10 mouse cellular contexts compared by ENCODE assay signal in genomic region chrX:142685676-142686075, GRCm38 (mm10). TPM values are rescaled to one million over a fixed set of nuclear protein-coding genes. Genes with fewer than 3 reads are reported as not detected.
DNase-seq lines count a peak whose midpoint lies in the region; ATAC-seq and TF ChIP-seq lines count a peak whose summit lies in the region.
"Had no signal": no experiment of that assay in that cellular context is flagged by ENCODE, and none has a peak within 500 bp of the region (broad histone marks: within the 10 kb centered on the region; RNA-seq: fewer than 3 reads in every experiment).

No protein-coding gene starts in this region.

- H3K27ac ChIP-seq in hindbrain, postnatal 0 days: no peak overlapping the region
- H3K27ac ChIP-seq in hindbrain, embryonic 11.5 days (ENCODE audit: low read depth, low read length): no peak overlapping the region
- no peak overlapping the region for H3K27ac ChIP-seq in midbrain, embryonic 14.5 days (replicated peaks; ENCODE audit: low read depth, low read length)
- no peak overlapping the region for H3K27ac ChIP-seq in midbrain, embryonic 10.5 days (replicated peaks)
- no peak overlapping the region; the same call in 1 of the 2 replicates for H3K27ac ChIP-seq in stomach, embryonic 16.5 days (ENCODE audit: low read length)

- WGBS in hindbrain, postnatal 0 days: 47% methylated on average over 6 of the region's 6 CpGs
- 69% methylated on average over 6 of the region's 6 CpGs for WGBS in hindbrain, embryonic 11.5 days
- WGBS in midbrain, embryonic 14.5 days: 66% methylated on average over 6 of the region's 6 CpGs
- 82% methylated on average over 6 of the region's 6 CpGs for WGBS in midbrain, embryonic 10.5 days
- WGBS in stomach, embryonic 16.5 days: 35% methylated on average over 6 of the region's 6 CpGs

- H3K9ac ChIP-seq in hindbrain, postnatal 0 days (replicated peaks; ENCODE audit: low read length): no peak overlapping the region
- H3K9ac ChIP-seq in hindbrain, embryonic 11.5 days (ENCODE audit: low read depth, low read length): no peak overlapping the region
- no peak overlapping the region for H3K9ac ChIP-seq in midbrain, embryonic 14.5 days (replicated peaks; ENCODE audit: low read length)
- no peak overlapping the region for H3K9ac ChIP-seq in stomach, embryonic 16.5 days (ENCODE audit: low read length)

- H3K4me2 ChIP-seq in hindbrain, postnatal 0 days (ENCODE audit: low read depth, low read length): peak overlapping the region; percentile 18; the same call in 1 of the 2 replicates
- no peak overlapping the region for H3K4me2 ChIP-seq in hindbrain, embryonic 11.5 days (replicated peaks; ENCODE audit: low read depth, low read length)
- H3K4me2 ChIP-seq in midbrain, embryonic 14.5 days (ENCODE audit: low read length): no peak overlapping the region
- peak overlapping the region; percentile 81 for H3K4me2 ChIP-seq in stomach, embryonic 16.5 days (ENCODE audit: low read depth, low read length)

- DNase-seq in cerebellum, postnatal 10 days: peak; percentile 33 to 51
- DNase-seq in cerebellum, adult 18-20 months: no peak
- DNase-seq in hindbrain, postnatal 0 days (ENCODE audit: low spot score): peak; percentile 29
- DNase-seq in hindbrain, embryonic 11.5 days (ENCODE audit: low spot score): no peak
- peak; percentile 19 for DNase-seq in midbrain, embryonic 14.5 days
- DNase-seq in midbrain, embryonic 10.5 days (ENCODE audit: low spot score): no peak
- no peak for DNase-seq in layer of hippocampus, adult 8-10 months (ENCODE audit: low spot score in 2 of 2)
- DNase-seq: cerebellum, postnatal 36 days; retina, postnatal 1 day had no signal

- no peak for ATAC-seq in hindbrain, postnatal 0 days
- no peak for ATAC-seq in hindbrain, embryonic 11.5 days (ENCODE audit: low FRiP score)
- ATAC-seq in midbrain, embryonic 14.5 days (ENCODE audit: low FRiP score, low TSS enrichment): no peak
- ATAC-seq in stomach, embryonic 16.5 days (ENCODE audit: insufficient read depth, low FRiP score): no peak

- H3K4me1 ChIP-seq in hindbrain, postnatal 0 days (ENCODE audit: insufficient read depth, low read length): 0 out of 2 replicates have a peak, but pooled peaks cover 2% of the 10 kb centered on the region
- H3K4me1 ChIP-seq in hindbrain, embryonic 11.5 days (replicated peaks; ENCODE audit: control insufficient read depth, insufficient read depth, low read length): 0 out of 2 replicates have a peak, but pooled peaks cover 3% of the 10 kb centered on the region
- no peaks in the 10 kb centered on the region; the same call in 1 of the 2 replicates for H3K4me1 ChIP-seq in midbrain, embryonic 14.5 days (ENCODE audit: control insufficient read depth, insufficient read depth, low read length)
- H3K4me1 ChIP-seq in midbrain, embryonic 10.5 days: peaks cover 56% of the 10 kb centered on the region
- H3K4me1 ChIP-seq in stomach, embryonic 16.5 days (ENCODE audit: control insufficient read depth, insufficient read depth, low read length): peaks cover 26% of the 10 kb centered on the region

- H3K27me3 ChIP-seq in hindbrain, postnatal 0 days (ENCODE audit: insufficient read depth, low read length): no peaks in the 10 kb centered on the region
- peaks cover 4% of the 10 kb centered on the region; the same call in 1 of the 2 replicates for H3K27me3 ChIP-seq in hindbrain, embryonic 11.5 days (ENCODE audit: control insufficient read depth, insufficient read depth, low read length)
- no peaks in the 10 kb centered on the region for H3K27me3 ChIP-seq in midbrain, embryonic 14.5 days (ENCODE audit: control insufficient read depth, insufficient read depth, low read length)
- H3K27me3 ChIP-seq in midbrain, embryonic 10.5 days (ENCODE audit: low read depth, poor library complexity, severe bottlenecking): peaks cover 96% of the 10 kb centered on the region
- H3K27me3 ChIP-seq in stomach, embryonic 16.5 days (ENCODE audit: control insufficient read depth, insufficient read depth, low read length): peaks cover 10% of the 10 kb centered on the region; the same call in 1 of the 2 replicates

- no peaks in the 10 kb centered on the region for H3K9me3 ChIP-seq in hindbrain, postnatal 0 days (ENCODE audit: low read length)
- H3K9me3 ChIP-seq in hindbrain, embryonic 11.5 days (ENCODE audit: control insufficient read depth, low read length): no peaks in the 10 kb centered on the region
- no peaks in the 10 kb centered on the region for H3K9me3 ChIP-seq in midbrain, embryonic 14.5 days (ENCODE audit: control insufficient read depth, low read length)
- H3K9me3 ChIP-seq in midbrain, embryonic 10.5 days (replicated peaks): no peaks in the 10 kb centered on the region
- no peaks in the 10 kb centered on the region for H3K9me3 ChIP-seq in stomach, embryonic 16.5 days (replicated peaks; ENCODE audit: control insufficient read depth, low read length)

- no peak for TF ChIP-seq CTCF in hindbrain, postnatal 0 days (IDR thresholded peaks at IDR 0.05; ENCODE audit: low read depth)

- H3K4me3 ChIP-seq in hindbrain, postnatal 0 days (ENCODE audit: low read length): no peak overlapping the region
- no peak overlapping the region for H3K4me3 ChIP-seq in hindbrain, embryonic 11.5 days (ENCODE audit: low read depth, low read length)
- no peak overlapping the region for H3K4me3 ChIP-seq in midbrain, embryonic 14.5 days (replicated peaks; ENCODE audit: low read depth, low read length)
- H3K4me3 ChIP-seq in midbrain, embryonic 10.5 days: no peak overlapping the region
- no peak overlapping the region for H3K4me3 ChIP-seq in stomach, embryonic 16.5 days (replicated peaks; ENCODE audit: low read length)

- no peaks in the 10 kb centered on the region for H3K36me3 ChIP-seq in hindbrain, postnatal 0 days (ENCODE audit: insufficient read depth, low read length)
- H3K36me3 ChIP-seq in hindbrain, embryonic 11.5 days (ENCODE audit: control insufficient read depth, insufficient read depth, low read length): no peaks in the 10 kb centered on the region
- no peaks in the 10 kb centered on the region for H3K36me3 ChIP-seq in midbrain, embryonic 14.5 days (ENCODE audit: control insufficient read depth, insufficient read depth, low read length)
- 0 out of 2 replicates have a peak, but pooled peaks cover 6% of the 10 kb centered on the region for H3K36me3 ChIP-seq in midbrain, embryonic 10.5 days
- no peaks in the 10 kb centered on the region for H3K36me3 ChIP-seq in stomach, embryonic 16.5 days (ENCODE audit: control insufficient read depth, insufficient read depth, low read length)

RNA-seq across cellular contexts. Expression of gene Tmem164, which starts 4.5 kb away (rescaled TPM):
- total RNA-seq in hindbrain, postnatal 0 days (2014; rRNA removed): 42.0 and 47.3 TPM in 2 replicates
- polyA plus RNA-seq in hindbrain, postnatal 0 days (2015; fragmentation: Nextera tagmentation; extraction: Ambion mirVana): 17.9 and 18.2 TPM in 2 replicates
- 24.2 and 26.2 TPM in 2 replicates for polyA plus RNA-seq in hindbrain, embryonic 11.5 days (2014; fragmentation: Nextera tagmentation; extraction: Ambion mirVana)
- 10.6 and 14.0 TPM in 2 replicates for polyA plus RNA-seq in midbrain, embryonic 14.5 days (2014; fragmentation: Nextera tagmentation; extraction: Ambion mirVana)
- 53.4 and 54.9 TPM in 2 replicates for polyA plus RNA-seq in midbrain, embryonic 10.5 days (2016; fragmentation: Nextera tagmentation; extraction: Ambion mirVana)
- 60.5 and 67.9 TPM in 2 replicates for polyA plus RNA-seq in stomach, embryonic 16.5 days (2015; fragmentation: Nextera tagmentation; extraction: Ambion mirVana)
- 10 to 100 TPM; 17.0 to 19.5 (median 18.7) TPM for total RNA-seq in layer of hippocampus, adult 8-10 months (2022)

Comparison
In these comparisons a context has a peak if more than half of its experiments do, and no peak if none do; other contexts are left out.
1. DNase-seq: peak in cerebellum, postnatal 10 days (2 of 2), hindbrain, postnatal 0 days (single experiment) and midbrain, embryonic 14.5 days (single experiment); none in cerebellum, adult 18-20 months (0 of 2), hindbrain, embryonic 11.5 days (single experiment), midbrain, embryonic 10.5 days (single experiment) and layer of hippocampus, adult 8-10 months (0 of 2).
2. H3K4me2 ChIP-seq: peak in hindbrain, postnatal 0 days (single experiment) and stomach, embryonic 16.5 days (single experiment); none in hindbrain, embryonic 11.5 days (single experiment) and midbrain, embryonic 14.5 days (single experiment).